Mouse (Mus musculus) lung, adult 2 months (tissue): ENCODE data around the gene Tmem107. TPM values are rescaled to one million over a fixed set of nuclear protein-coding genes. Genes with fewer than 3 reads are reported as not detected.
A peak's percentile ranks its signal among the peaks of the same experiment; 100 is the strongest.

Experiments used
- DNase-seq: peaks from one replicate; pipeline ENCODE4 v3.0.0; 2022
- H3K4me1 ChIP-seq: fragments of 200-500 bp; 2 replicates; pipeline ENCODE4 v1.6.1; 2011; ENCODE audit warnings: low read length; ENCODE audit not compliant: control insufficient read depth, insufficient read depth
- H3K4me3 ChIP-seq: fragments of 200-500 bp; replicated peaks from 2 replicates; pipeline ENCODE3; 2011; ENCODE audit warnings: low read depth, mild to moderate bottlenecking, control low read depth, low read length; ENCODE audit errors: extremely low read depth
- CTCF ChIP-seq: fragments of 200-500 bp; IDR thresholded peaks from 2 replicates; pipeline ENCODE4 v1.5.1; 2011; ENCODE audit warnings: mild to moderate bottlenecking, low read length, control low read depth; ENCODE audit not compliant: insufficient read depth
- POLR2A ChIP-seq: fragments of 200-500 bp; IDR thresholded peaks from 2 replicates; pipeline ENCODE4 v1.6.1; 2011; ENCODE audit warnings: low read depth, mild to moderate bottlenecking, control low read depth, low read length, borderline replicate concordance; ENCODE audit errors: extremely low read depth
- WGBS: fragments of 180-500 bp; shearing (Covaris S2); methylation state at CpG from one replicate; pipeline ENCODE4 v1.1.7; 2018; 5-methylcytosine and 5-hydroxymethylcytosine counted together
- polyA plus RNA-seq: library from polyadenylated mRNA; depleted of rRNA; stranded (reverse); fragments of >200 nt; gene quantifications from 2 replicates; pipeline ENCODE4 v1.2.3, GENCODE M21; 2012

Gene Tmem107
- polyA plus RNA-seq, 1 experiment: 69.8 TPM

- H3K4me1 ChIP-seq: peaks cover 9% of the 10 kb centered on the region
- H3K4me3 ChIP-seq: peak overlapping the region; percentile 31
- no peak for DNase-seq
- TF ChIP-seq POLR2A (no peak), CTCF (no peak)
- WGBS: 16% methylated on average over 9 of the region's 9 CpGs
These were observed 2.1 kb downstream of the Tmem107 start for GRCm38 (mm10) chr11:69072666-69073064.

- Histone ChIP-seq H3K4me1 (peaks cover 9% of the 10 kb centered on the region), H3K4me3 (no peak overlapping the region)
- peak; percentile 61 for DNase-seq
- no peak for TF ChIP-seq CTCF
- peak; percentile 62; the same call in 1 of the 2 replicates for TF ChIP-seq POLR2A
- WGBS: under 1% methylated on average over 14 of the region's 14 CpGs
These were observed 2.7 kb downstream of the Tmem107 start for GRCm38 (mm10) chr11:69073065-69073888.

GRCm38 (mm10) chr11:69073951-69074775 is 3.6 kb downstream of the Tmem107 start:
- Histone ChIP-seq H3K4me1 (peaks cover 9% of the 10 kb centered on the region), H3K4me3 (no peak overlapping the region)
- TF ChIP-seq CTCF (no peak), POLR2A (no peak)
- no peak for DNase-seq
- WGBS: 39% methylated on average over 6 of the region's 6 CpGs

DNA sequence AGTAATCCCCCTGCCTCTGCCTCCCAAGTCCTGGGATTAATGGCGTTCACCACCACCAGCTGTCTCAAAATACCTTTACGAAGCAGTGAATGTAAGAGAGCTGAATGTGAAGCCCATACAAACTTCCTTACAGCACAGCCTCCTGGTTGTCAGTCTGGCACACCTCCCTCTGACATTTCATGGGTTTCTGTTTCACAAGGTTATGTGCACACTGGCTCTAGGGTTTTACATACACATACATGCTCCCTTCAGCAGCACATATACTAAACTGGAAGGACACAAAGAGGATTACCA is 4.1 kb downstream of the Tmem107 start:
- DNase-seq: no peak
- WGBS: 72% methylated on average over 2 of the region's 2 CpGs
- TF ChIP-seq CTCF (no peak), POLR2A (no peak)
- Histone ChIP-seq H3K4me1 (peaks cover 9% of the 10 kb centered on the region), H3K4me3 (no peak overlapping the region)

DNA sequence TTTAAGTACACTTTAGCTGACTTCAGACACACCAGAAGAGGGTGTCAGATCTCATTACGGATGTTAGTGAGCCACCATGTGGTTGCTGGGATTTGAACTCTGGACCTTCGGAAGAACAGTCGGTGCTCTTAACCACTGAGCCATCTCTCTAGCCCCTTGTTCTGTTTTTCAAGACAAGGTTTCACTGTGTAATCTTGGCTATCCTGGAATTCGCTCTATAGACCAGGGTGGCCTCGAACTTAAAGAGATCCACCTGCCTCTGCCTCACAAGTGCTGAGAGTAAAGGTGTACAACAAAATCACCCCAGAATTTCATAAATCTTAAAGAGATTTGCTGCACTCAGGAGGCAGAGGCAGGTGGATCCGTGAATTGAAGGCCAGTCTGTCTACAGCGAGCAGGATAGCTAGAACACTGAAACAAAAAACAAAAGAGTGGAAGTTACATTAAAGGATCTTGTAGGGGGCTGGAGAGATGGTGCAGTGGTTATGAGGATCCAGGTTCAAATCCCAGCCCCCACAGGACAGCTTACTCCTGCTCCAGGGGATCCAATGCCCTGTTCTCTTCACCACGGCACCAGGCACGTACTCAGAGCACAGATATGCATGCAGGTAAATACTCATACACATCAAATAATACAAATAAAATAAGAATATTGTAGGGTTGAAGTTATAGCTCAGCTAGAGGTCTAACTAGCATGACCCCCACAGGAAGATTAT is 5.3 kb downstream of the Tmem107 start:
- TF ChIP-seq CTCF (no peak), POLR2A (no peak)
- H3K4me3 ChIP-seq: no peak overlapping the region
- DNase-seq: no peak
- H3K4me1 ChIP-seq: peaks cover 9% of the 10 kb centered on the region
- 51% methylated on average over 9 of the region's 9 CpGs for WGBS

DNA sequence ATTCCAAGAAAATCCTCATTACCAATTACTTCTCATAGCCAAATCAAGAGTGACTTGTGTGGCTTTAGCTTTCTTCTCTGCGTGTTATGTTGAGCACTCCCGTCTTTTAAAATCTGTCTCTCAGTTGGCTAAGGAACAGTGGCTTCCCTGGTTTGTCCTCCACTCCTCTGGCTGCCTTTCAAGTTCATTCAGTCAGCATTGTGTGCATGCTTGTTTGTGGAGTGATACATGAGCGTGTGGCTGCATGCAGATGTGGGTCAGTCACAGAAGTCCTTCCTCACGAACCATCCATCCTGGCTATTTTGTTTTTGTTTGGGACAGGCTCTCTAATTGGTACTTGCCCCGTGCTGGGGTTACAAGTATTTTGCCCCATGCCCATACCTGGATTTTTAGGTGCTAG is 6.0 kb downstream of the Tmem107 start:
- TF ChIP-seq POLR2A (no peak), CTCF (no peak)
- peaks cover 6% of the 10 kb centered on the region; the same call in 1 of the 2 replicates for H3K4me1 ChIP-seq
- WGBS: 65% methylated on average over 5 of the region's 5 CpGs

GRCm38 (mm10) chr11:69077316-69077715 is 6.7 kb downstream of the Tmem107 start:
- 82% methylated on average over 9 of the region's 9 CpGs for WGBS
- no peak overlapping the region for H3K4me3 ChIP-seq
- peaks cover 6% of the 10 kb centered on the region; the same call in 1 of the 2 replicates for H3K4me1 ChIP-seq
- TF ChIP-seq CTCF: no peak
- TF ChIP-seq POLR2A: no peak
- DNase-seq: no peak

More for the DNA sequence above, 6.0 kb downstream of the Tmem107 start:
- no peak overlapping the region for H3K4me3 ChIP-seq
- DNase-seq: no peak

GRCm38 (mm10) chr11:69078041-69078440 is 7.4 kb downstream of the Tmem107 start:
- H3K4me3 ChIP-seq: no peak overlapping the region
- 77% methylated on average over 6 of the region's 6 CpGs for WGBS
- no peak for TF ChIP-seq CTCF
- no peak for TF ChIP-seq POLR2A
- no peak for DNase-seq
- H3K4me1 ChIP-seq: peaks cover 3% of the 10 kb centered on the region; the same call in 1 of the 2 replicates

DNA sequence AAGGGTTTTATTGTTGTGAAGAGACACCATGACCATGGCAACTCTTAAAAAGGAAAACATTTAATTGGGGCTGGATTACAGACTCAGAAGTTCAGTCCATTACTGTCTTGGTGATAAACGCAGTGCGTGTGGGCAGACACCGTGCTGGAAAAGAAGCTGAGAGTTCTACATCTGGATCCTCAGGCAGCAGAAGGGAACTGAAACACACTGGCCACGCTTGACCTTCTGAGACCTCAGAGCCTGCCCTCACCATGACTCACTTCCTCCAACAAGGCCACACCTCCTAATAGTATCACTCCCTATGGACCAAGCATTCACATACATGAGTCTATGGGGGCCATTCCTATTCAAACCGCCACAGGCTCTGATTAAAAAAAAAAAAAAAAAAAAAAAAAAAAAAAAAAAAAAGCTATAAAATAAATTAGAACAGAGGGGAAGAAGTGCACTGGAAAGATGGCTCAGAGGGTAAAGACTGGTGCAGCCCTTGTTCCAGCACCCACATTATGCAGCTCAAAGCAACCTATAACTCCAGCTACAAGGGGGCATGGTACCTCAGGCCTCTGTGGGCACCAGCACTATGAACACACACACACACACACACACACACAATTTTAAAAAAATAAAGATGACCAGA is 8.3 kb downstream of the Tmem107 start:
- no peaks in the 10 kb centered on the region for H3K4me1 ChIP-seq
- no peak for DNase-seq
- WGBS: 43% methylated on average over 5 of the region's 5 CpGs
- H3K4me3 ChIP-seq: no peak overlapping the region
- no peak for TF ChIP-seq CTCF
- no peak for TF ChIP-seq POLR2A
